Mouse (Mus musculus) ovary, postnatal 14 days (tissue): Measurements from ENCODE around the gene Timp3.

ENCODE experiments used
- DNase-seq: peaks from one replicate; pipeline ENCODE4 v3.0.0; 2022; ENCODE audit warnings: low spot score

Gene Timp3

DNA sequence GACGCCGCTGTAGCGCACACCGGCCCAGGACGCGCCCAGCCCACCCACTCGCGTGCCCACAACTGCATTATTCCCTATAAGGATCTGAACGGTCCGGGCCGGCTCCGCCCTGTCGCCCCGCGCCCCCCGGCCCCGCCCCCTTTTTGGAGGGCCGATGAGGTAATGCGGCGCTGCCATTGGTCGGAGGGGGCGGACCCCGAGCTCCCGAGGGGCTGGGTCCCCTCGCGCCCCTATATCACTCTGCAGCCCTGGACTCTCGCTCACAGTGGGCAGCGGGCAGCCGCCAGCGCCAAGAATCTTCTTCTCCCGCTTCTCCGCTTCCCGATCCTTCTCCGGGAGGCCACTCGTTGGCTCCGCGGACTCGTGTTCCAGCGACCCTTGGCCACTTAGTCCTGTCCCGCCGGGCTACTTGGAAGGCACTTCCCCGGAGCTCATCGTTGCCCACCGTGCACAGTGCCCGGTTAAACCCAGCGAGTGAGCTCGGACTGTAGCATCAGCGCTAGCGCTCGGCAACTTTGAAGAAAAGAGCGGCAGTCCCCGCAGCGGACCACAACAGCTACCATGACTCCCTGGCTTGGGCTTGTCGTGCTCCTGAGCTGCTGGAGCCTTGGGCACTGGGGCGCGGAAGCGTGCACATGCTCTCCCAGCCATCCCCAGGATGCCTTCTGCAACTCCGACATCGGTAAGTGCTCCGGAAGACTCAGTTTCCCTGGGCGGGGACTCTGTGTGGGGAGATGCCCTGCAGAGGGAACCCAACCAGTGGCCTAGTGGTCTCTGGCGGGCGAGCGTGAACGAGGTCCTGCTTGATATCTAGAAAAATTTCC, at the start of gene Timp3:
Timp3 (plus strand) TSS at position 80 of the 824 bp plus-strand sequence.
- peak; percentile 71 for DNase-seq

DNA sequence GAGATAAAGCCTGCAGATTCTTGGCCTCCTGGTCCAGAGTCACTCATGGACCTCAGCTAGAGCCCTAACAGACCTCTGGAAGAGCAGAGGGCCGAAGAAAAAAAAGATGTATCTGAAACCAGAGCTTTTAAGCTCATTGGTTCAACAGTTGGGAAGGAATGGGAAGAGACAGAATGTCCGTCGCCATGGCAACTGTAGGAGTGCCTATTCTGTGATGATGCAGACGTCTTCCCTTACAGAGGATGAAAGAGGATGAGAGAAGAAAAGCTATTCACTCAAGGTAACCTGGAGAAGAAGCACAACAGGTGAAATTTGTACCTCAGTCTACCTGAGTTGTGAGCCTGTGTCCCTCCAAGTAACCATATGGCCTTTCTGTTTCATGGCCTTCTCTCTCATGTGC, 44.0 kb upstream of the Timp3 start:
- DNase-seq: no peak

DNA sequence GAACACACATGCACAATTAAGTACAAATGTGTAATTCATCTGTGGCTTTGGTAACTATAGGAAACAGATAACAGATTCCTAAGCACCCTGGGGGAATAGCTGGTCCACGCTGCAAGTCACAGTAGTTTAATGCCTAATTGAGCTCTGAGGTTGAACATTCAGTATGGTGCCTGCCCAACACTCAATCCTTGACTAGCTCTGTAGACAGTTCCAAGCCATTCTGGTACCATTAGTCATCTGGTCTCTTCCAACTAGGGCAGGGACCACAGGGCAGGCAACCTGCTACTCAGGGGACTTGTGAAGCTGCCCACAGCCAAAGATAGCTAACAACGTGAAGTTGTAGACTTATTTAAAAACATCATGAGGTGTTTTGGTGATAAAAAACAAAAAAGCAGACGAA, 43.1 kb upstream of the Timp3 start:
- no peak for DNase-seq

DNA sequence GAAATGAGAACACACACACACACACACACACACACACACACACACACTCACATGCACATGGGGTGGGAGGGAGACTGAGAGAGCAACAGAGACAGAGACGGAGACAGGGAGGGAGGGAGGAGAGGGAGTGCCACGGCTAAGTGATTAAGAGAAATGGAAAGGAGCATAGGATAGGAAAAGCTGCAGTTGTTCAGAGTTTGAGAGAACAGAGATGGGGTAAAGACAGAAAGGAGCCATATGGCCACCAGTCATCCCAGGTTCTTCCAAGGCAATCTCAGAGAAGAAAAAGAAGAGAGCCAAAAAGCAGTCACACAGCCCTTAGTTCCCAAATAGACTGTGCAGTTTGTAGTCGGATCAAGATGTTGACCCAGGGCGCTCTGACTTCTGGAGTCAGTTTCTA, 42.1 kb upstream of the Timp3 start:
- DNase-seq: no peak

DNA sequence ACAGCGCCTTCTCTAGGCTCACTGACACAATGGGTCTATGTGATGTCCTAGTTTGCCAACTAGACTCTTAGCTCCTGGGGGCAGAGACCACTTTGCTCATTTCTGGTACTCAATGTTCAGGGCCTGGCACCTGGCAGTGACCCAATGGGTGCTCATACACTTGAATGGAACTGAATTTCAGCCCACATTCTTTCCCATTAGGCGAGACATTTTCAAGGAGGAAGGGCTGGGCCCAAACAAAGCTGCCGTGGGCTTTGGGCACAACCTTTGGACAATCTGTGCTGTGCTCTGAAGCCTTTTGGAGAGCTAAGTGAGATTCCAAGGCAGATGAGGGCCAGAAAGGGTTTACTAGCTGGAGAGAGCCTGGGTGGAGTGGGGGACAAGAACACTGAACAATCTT, 41.2 kb upstream of the Timp3 start:
- DNase-seq: no peak

DNA sequence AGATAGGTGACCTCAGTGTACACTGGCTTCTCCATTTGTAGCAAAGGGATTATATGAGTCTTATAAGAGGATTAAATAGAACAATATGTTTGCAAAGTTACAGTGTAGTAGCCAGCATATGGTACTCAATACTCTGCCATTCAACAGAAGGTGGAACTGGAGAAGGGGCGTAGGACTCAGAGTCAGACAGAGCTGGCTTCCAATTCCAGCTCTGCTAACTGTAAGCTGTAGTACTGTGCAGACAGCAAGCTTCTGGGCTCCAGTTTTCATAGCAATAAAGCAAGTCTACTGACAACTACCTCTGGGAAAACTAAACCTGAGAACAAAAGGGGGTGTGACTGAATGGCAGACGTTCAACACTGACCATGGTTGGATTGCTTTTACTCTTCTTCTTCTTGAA, 38.4 kb upstream of the Timp3 start:
- no peak for DNase-seq

DNA sequence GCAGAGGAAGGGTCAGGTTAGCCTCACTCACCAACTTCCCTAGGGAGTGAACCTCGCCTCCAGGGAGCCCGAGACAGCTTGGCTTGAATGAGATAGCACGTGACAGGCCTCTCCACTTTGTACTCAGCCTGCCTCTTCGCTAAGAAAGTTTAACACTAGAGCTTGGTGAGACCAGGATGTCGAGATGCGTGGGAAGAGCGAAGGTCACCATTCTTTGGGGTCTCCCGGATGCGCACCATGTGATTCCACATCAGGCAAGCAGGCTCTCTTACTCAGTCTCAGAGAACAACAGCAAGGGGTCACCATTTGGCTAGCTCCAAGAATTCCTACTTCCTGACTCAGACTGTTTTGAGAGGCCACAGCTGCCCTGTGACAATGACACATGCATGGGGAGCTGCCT, 35.6 kb upstream of the Timp3 start:
- DNase-seq: no peak

DNA sequence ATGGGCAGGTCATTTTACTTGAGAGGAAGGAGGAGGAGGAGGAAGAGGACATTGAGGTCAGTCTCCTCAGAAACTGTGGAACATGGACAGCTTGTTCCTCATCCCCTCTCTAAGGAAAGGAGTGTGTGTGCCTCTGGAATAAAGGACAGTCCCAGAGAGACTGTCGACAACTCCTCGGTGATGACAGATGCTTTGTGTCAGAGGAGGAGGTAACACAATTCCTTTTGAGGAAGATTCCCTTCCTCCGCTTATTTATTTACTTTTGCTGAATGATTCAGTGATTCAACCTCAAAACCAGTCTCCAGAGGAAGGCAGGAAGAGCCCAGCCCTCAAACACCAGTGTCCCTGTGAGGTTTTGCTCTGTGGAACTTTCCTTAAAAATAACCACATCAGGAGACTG, 29.9 kb upstream of the Timp3 start:
- no peak for DNase-seq

DNA sequence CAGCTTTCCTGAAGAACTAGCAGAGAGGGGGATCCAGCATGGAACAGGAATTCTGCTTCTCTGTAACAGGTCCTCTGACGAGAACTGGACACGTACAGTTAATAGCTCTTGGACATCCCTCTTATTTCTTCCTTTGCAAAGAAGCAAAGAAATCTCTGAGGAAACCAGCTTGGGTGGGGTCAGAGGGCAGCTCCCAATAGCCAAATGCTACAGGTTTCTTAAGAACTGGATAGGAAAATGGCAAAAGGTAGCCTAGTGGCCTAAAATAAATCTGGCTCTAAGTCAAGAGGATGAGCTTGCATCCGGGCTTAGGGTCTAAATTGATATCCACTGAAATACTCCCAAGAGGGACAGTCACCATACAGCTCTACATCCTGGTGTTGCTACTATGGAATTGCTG, 27.3 kb upstream of the Timp3 start:
- DNase-seq: no peak

DNA sequence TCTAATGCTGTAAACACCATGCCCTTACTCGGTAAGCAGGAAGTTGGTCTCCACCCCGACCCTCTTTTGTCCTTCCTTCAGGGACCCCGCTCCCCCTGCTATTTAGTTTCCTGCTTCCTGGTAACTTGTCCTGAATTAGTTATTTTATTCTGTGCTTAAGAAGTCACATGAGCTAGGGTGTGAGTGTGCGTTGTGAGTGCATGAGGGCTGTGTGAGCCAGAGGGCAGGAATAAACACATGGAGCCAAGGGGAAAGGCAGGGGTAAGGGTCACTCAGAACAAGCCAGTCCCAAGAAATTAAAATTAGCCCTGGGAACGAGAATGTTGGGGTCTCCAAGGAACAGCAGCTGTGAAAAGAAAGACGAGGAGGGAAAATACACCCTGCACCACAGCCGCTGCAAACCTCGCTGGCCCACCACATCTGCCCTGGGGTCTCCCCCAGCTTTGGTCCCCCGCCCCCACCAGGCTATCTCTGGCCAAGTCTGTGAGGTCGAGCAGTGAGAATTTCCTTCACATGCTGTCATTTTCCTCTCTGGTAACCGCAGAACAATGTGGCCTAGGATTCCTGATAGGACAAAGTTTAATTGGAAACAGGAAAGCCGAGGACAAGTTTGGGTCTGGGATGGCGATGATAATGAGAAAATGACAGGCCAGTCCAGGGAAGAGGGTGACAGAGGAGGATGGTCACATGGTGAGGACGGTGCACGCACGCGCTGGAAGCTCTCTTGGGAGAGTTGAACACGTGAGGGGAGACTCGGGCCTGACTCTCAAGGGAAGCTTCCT, 26.6 kb upstream of the Timp3 start:
- DNase-seq: no peak

DNA sequence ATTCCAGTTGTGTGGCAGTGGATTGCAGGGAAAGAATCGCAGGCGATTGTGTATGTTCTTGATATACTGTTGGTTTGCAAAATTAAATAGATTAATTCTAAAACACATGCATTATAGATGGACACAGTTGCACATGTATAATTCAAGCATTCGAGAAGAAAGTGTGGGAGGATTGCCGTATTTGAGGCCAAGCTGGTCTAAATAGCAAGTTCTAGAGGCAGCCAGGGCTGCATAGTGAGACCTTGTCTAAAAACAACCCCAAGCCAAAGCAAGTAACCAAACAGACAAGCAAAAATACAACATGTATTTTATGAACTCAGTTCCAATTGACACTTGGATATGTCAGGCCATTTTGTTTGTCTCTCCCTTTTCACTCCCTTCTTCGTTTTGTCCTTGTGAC, 24.6 kb upstream of the Timp3 start:
- no peak for DNase-seq

DNA sequence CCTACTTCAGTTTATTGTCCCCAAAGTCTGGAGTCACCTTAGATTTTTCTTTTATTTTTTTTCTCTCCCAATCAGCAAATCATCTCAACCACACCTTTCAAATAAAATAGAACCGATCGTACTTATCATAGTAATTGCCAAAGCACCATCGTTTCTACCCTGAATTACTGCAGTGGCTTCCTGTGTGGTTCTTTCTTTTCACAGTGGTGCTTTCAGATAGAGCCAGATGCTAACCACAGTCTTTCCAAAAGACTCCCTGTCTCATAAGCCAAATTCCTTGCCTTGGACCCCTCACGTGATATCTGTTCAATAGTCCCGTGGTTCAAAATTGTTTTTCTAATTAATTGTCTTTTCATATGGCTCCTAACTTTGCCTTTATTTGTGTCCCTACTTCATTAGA, 22.8 kb upstream of the Timp3 start:
- no peak for DNase-seq

DNA sequence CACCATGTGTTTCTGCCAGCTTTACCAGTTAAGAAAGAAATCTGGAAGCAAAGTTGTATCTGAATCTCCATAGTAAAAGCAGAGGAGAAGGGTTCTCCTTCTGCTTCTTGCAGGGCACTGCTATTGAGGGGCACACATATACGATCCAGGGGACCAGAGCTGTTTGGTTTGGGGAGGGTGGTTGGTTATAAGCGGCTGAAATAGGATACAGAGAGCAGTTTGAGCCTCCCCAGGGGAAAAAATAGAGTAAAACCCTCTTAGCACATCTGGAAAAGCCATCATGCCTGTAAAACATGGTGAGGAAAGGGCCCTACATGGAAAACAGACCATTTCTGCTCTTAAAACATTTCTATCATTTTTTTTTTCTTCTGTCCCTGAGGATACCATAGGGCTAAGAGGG, 21.7 kb upstream of the Timp3 start:
- no peak for DNase-seq

DNA sequence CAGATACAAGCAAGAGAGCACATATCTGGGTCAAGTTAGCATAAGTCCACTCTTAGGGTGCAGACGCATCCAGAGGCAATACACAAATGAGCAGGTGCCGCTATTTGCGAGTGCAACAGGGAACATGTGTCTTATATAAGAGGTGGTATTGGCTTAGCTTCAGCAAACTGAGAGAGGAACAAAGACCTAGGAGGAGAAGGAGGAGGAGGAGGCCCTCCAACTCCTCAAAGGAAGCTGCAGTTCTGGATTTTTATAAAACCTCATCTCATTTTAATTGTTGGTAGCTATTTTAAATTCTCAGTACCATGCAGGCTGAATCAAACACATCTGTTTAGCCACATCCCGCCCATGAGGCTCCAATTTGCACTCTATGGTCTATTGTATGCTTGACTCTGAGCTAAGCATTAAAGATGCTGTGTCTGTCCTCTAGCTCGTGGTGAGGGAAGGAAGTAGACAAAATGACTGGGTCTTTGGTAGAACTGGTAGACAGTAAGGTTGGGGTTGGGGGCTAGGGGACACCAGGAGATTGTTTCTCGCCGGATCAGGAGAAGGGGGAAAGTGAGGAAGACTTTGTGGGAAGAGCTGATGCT, 20.5 kb upstream of the Timp3 start:
- DNase-seq: no peak

DNA sequence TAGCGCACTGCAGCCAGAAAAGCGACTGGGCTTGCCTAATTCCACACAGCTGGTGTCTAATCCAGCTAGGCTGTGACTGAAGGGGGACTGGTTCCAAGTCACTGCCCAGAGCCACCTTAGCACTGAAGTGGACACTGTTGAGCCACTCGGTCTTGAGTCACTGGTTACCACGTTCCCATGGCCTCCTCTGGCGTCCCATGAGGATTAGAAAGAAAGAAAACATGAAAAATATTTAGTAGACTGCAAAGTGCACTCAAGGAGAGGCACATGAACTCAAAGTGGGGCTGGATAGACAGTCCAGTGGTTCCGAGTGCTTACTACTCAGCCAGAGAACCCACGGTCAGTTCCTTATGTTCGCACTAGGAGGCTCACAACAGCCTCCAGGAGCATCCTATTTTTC, 18.9 kb upstream of the Timp3 start:
- DNase-seq: no peak

DNA sequence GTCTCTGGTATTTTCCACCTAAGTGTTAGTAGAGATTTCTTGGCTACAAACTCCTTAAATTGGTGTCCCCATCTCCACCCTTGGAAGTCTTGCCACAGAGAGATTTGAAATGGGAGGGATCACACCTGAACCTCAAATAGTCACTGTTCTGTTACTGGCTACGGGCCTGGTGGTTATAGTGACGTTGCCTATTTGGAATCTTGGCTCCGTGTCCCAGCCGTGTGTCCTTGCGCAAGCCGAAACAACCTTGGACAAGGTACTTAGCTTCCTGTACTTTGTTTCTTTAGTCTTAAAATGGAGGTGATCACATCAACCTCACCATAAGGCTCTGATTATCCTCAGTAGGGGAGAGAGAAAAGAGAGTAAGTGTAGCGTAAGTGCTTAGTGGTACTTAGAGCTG, 13.7 kb upstream of the Timp3 start:
- DNase-seq: no peak

DNA sequence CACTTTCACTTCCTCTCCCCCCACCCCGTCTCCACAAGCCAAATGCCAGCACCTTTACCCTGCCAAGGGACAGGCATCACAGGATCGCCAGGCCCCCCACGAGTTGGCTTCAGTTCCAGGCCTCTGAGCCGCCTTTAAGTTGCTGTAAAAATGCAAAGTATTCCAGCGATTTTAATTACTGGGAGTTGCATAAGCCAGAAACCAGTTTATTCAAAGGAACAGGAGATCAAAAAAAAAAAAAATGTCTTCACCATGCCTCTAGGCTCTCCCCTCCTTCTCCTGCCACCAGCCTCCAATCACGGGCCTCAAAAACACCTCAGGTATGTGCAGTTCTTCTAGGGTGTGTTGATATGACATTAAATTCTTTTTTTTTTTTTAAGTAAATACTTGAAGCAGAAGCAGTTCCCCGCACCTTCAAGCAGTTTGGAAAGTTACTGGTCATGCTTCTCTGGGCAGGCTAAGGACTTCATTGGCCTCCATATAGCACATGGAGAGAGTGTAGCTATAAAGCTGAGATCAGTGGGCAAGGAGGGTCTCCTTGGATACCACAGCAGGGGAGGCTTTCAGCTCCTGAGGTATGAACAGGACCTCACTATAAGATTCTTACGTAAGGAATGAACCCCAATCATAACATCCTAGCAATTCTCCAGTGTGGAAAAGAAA, 9.9 kb upstream of the Timp3 start:
- DNase-seq: no peak

DNA sequence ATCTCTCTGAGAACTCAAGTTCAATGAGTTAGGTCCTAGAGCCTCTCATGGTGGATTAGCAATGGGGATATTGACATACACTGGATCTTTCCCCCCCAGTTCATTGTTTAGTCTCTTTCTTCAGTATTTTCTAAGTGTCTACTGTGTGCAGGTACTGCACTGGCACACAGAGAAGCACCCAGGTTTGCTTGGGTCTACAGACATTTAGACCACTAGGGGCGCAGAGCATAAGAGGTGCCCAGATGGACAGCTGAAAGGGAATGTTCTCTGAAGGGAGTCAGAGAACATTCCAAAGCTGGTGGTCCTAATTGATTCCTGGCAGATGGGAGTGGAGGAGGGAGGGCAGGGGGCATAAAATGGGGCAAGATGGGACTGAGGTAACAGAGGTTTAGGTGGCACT, 6.3 kb upstream of the Timp3 start:
- DNase-seq: no peak

DNA sequence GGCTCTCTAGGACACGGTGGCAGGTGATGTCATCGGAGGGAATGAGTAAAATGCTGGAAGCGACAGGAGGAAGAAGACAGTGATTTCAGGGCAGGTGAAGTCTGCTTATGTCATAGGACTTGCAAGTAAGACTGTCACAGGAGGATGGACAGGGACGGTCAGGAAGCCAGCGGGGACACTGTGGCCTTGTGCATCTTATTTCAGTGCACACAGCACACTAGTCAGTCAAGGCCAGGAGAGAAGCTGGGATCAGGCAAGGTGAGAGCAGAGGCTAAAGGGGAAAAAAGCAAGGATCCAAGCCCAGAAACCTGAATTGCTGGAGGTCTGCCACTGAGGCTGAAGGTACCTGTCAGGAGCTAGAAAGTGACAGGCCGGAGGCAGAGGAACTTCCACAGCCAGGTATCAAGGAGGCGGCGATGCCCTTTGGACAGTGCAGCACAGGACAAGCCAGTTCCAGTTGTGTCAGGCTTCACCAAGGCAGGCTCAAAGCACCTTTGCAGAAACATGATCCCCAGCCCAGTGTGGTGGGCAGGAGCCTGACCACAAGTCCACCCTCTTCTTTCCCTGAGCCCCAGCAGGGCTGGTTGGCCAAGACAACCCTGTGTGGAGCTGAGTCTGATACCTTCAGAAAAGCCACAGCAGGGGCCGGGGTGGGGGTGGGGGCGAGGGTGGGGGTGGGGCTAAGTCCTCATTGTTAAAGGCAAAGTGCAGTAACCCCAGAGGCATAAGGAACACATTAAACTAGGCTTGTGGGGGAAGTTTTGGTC, 5.4 kb upstream of the Timp3 start:
- no peak for DNase-seq

DNA sequence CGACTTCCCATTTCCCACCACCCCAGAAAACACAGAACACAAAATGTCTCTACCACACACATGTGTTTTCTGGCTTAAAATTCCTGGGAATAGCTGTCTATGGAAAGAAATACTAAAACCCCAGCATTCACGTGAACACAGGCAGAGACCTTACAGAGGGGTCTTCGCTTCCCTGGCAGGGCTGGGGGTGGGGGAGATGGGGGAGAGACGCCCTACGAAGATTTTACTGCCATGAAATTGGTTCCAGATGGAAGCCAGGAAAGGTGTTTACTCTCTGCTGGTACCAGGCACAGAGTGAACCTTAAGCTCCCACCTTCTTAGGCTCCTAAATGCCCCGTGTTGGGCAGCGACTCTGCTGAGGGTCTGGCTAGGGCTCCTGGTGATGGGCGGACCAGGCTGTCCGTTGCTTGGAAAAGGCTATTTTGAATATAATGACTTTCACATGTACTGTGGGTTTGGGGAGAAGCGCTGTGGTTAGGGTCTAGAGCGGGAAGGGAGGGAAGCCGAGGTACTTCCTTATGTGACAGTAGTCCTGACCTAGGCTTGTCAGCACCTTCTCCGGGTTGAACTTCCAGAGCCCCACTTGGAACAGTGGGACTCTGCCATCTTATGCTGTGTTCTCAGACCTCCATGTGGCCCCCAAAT, 4.6 kb upstream of the Timp3 start:
- DNase-seq: no peak

DNA sequence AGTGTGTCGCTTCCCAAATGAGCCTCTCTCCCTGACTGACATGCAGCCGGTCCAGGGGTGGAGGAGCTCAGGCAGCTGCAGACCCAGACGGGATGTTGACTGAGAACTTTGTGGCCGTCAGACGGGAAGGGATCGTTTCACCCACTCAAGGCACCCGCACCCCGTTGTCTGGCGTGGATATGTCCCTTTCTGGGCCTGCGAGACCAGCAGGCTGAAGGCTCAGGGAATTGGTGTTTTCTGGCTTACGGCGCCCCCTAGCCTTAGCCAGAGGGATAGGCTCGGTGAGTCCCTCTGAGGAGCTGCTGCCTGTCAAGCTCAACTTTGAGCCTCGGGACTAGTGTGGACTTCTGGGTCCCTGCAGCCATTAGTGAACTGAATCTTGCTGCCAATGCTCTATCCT, 4.1 kb upstream of the Timp3 start:
- DNase-seq: peak; percentile 61
